ENCODE assay signal across 8 mouse cellular contexts in genomic region chr6:3399340-3400068, GRCm38 (mm10). TPM values are rescaled to one million over a fixed set of nuclear protein-coding genes. Genes with fewer than 3 reads are reported as not detected.
DNase-seq lines count a peak whose midpoint lies in the region; ATAC-seq and TF ChIP-seq lines count a peak whose summit lies in the region.
"Not testable (repeated sequence)": the region's sequence is repeated elsewhere in the genome, so short reads cannot be mapped to it uniquely, and the experiment has no call there.

Gene Samd9l (minus strand): TSS chr6:3399572.

- peak; percentile 75 for TF ChIP-seq EP300 in CH12.LX (IDR thresholded peaks at IDR 0.05; ENCODE audit: low read length)
- TF ChIP-seq EP300 in liver, embryonic 14.5 days (IDR thresholded peaks at IDR 0.05; ENCODE audit: low read depth), result not testable (repeated sequence)

- H3K27ac ChIP-seq in CH12.LX (ENCODE audit: insufficient read depth, low read depth); liver, embryonic 14.5 days: not testable (repeated sequence)
- H3K27ac ChIP-seq in stomach, embryonic 16.5 days (ENCODE audit: low read length), result peak within 1 kb of the TSS; percentile 64; the same call in 1 of the 2 replicates

- dilution Hi-C loops in CH12.LX (cut with MboI; ENCODE audit: extremely low pct_ligation_motif_present, extremely low pct_unique_long_range_greater_than_20kb, low sequenced_read_pairs), result not testable (repeated sequence)

- peak; percentile 29 to 68; a peak in 3 of 4 replicates for TF ChIP-seq CTCF in CH12.LX (conservative IDR thresholded peaks at IDR 0.05 in 1 of 2, IDR thresholded peaks at IDR 0.05 in 1 of 2; ENCODE audit: low read depth in 2 of 2, low read length in 2 of 2)
- not testable (repeated sequence) for TF ChIP-seq CTCF in brain, embryonic 14.5 days (IDR thresholded peaks at IDR 0.05; ENCODE audit: borderline replicate concordance, extremely low read depth, insufficient read depth, insufficient read length)
- TF ChIP-seq CTCF in liver, embryonic 14.5 days (IDR thresholded peaks at IDR 0.05; ENCODE audit: low read depth), result peak; percentile 17; the same call in 1 of the 2 replicates

- peak within 1 kb of the TSS; percentile 56; the same call in 1 of the 2 replicates for H3K4me2 ChIP-seq in CH12.LX (ENCODE audit: insufficient read depth, low read depth, poor library complexity, severe bottlenecking)
- peak within 1 kb of the TSS; percentile 45 for H3K4me2 ChIP-seq in liver, embryonic 14.5 days (ENCODE audit: low read depth)
- H3K4me2 ChIP-seq in stomach, embryonic 16.5 days (ENCODE audit: low read depth, low read length), result peak within 1 kb of the TSS; percentile 53

- 15% methylated on average over 4 of the region's 4 CpGs for WGBS in liver, embryonic 14.5 days (ENCODE audit: insufficient replicate concordance)
- 25% methylated on average over 4 of the region's 4 CpGs for WGBS in stomach, embryonic 16.5 days

- peak; percentile 87 for ATAC-seq in frontal cortex, adult (ENCODE audit: low TSS enrichment)
- ATAC-seq in liver, embryonic 14.5 days (ENCODE audit: insufficient read depth), result 0 out of 2 replicates have a peak, but pooled peaks have one; percentile 31
- peak; percentile 75 for ATAC-seq in stomach, embryonic 16.5 days (ENCODE audit: insufficient read depth, low FRiP score)

- H3K9me3 ChIP-seq in CH12.LX (replicated peaks; ENCODE audit: low read length); liver, embryonic 14.5 days (ENCODE audit: control insufficient read depth, low read length); stomach, embryonic 16.5 days (replicated peaks; ENCODE audit: control insufficient read depth, low read length): not testable (repeated sequence)

- not testable (repeated sequence) for H3K9ac ChIP-seq in CH12.LX (ENCODE audit: insufficient read depth, low read depth)
- H3K9ac ChIP-seq in liver, embryonic 14.5 days (replicated peaks), result 0 out of 2 replicates have a peak within 1 kb of the TSS, but pooled peaks have one; percentile 18
- H3K9ac ChIP-seq in stomach, embryonic 16.5 days (ENCODE audit: low read length), result peak within 1 kb of the TSS; percentile 65

- H3K79me2 ChIP-seq in CH12.LX (replicated peaks; ENCODE audit: control insufficient read depth, extremely low read depth, insufficient read depth, poor library complexity, severe bottlenecking), result not testable (repeated sequence)

- peak; percentile 66 for TF ChIP-seq RAD21 in CH12.LX (IDR thresholded peaks at IDR 0.05; ENCODE audit: low read depth, low read length)

- peaks cover 0 to 14% of the 10 kb centered on the region in 2 experiments; a peak in 2 of 4 replicates for H3K4me1 ChIP-seq in CH12.LX (ENCODE audit: control insufficient read depth in 1 of 2, insufficient read depth in 2 of 2)
- not testable (repeated sequence) for H3K4me1 ChIP-seq in liver, embryonic 14.5 days (replicated peaks; ENCODE audit: control insufficient read depth in 2 of 2, insufficient read depth in 2 of 2, low read length in 1 of 2); stomach, embryonic 16.5 days (ENCODE audit: control insufficient read depth, insufficient read depth, low read length)

- not testable (repeated sequence) for H3K27me3 ChIP-seq in CH12.LX (replicated peaks); liver, embryonic 14.5 days (ENCODE audit: control insufficient read depth, insufficient read depth, low read length); stomach, embryonic 16.5 days (ENCODE audit: control insufficient read depth, insufficient read depth, low read length)

- not testable (repeated sequence) for H3K36me3 ChIP-seq in CH12.LX (replicated peaks in 1 of 2; ENCODE audit: control insufficient read depth in 1 of 2, insufficient read depth in 1 of 2, low read length in 1 of 2); liver, embryonic 14.5 days (replicated peaks; ENCODE audit: control insufficient read depth, insufficient read depth, low read depth); stomach, embryonic 16.5 days (ENCODE audit: control insufficient read depth, insufficient read depth, low read length)

- H3K4me3 ChIP-seq in CH12.LX (replicated peaks in 1 of 3; ENCODE audit: low read depth in 2 of 3, low read length in 2 of 3, poor library complexity in 1 of 3), result peak within 1 kb of the TSS; percentile 38 to 50 (median 41)
- peak within 1 kb of the TSS; percentile 28 to 46; a peak in 3 of 4 replicates for H3K4me3 ChIP-seq in liver, embryonic 14.5 days (ENCODE audit: insufficient read depth in 1 of 2, low read depth in 2 of 2, low read length in 2 of 2)
- H3K4me3 ChIP-seq in stomach, embryonic 16.5 days (replicated peaks; ENCODE audit: low read length), result peak within 1 kb of the TSS; percentile 43

- in situ Hi-C loops in CH12.LX (cut with MboI; ENCODE audit: low pct_ligation_motif_present, low pct_unique_long_range_greater_than_20kb, low sequenced_read_pairs), result not testable (repeated sequence)

- not testable (repeated sequence) for TF ChIP-seq POLR2A in CH12.LX (IDR thresholded peaks at IDR 0.05; ENCODE audit: low read depth, low read length); brain, embryonic 14.5 days (IDR thresholded peaks at IDR 0.05; ENCODE audit: borderline replicate concordance, extremely low read depth, insufficient read depth, insufficient read length, poor library complexity, severe bottlenecking)

- peak; percentile 76 for DNase-seq in CH12.LX (ENCODE audit: extremely low read depth)
- DNase-seq in brain, embryonic 14.5 days (ENCODE audit: low read depth), result peak; percentile 20
- DNase-seq in heart, postnatal 4 days, result peak; percentile 80
- DNase-seq in layer of hippocampus, adult 11-12 months (ENCODE audit: low spot score), result peak; percentile 71
- DNase-seq in liver, embryonic 14.5 days (ENCODE audit: low read depth in 3 of 3, low spot score in 3 of 3), result peak; percentile 22 to 44 (median 27)
- peak; percentile 12 for DNase-seq in neural tube, embryonic 10.5 days (ENCODE audit: extremely low spot score, low spot score)

TF ChIP-seq in CH12.LX, 34 proteins besides CTCF, POLR2A, EP300 and RAD21:
- TF ChIP-seq ETS1 (conservative IDR thresholded peaks at IDR 0.05; ENCODE audit: low read depth, low read length) (peak; percentile 24; the same call in 1 of the 2 replicates), BHLHE40 (IDR thresholded peaks at IDR 0.05; ENCODE audit: low read depth, low read length) (0 out of 2 replicates have a peak, but pooled peaks have one; percentile 28), MAFK (IDR thresholded peaks at IDR 0.05; ENCODE audit: insufficient replicate concordance, low read length) (0 out of 2 replicates have a peak, but pooled peaks have one; percentile 30), ELF1 (IDR thresholded peaks at IDR 0.05; ENCODE audit: low read depth, low read length) (peak; percentile 74), JUN (IDR thresholded peaks at IDR 0.05; ENCODE audit: insufficient read depth, low read depth, low read length) (0 out of 2 replicates have a peak, but pooled peaks have one; percentile 15), TBP (conservative IDR thresholded peaks at IDR 0.05; ENCODE audit: low read depth, low read length) (peak; percentile 59; the same call in 1 of the 2 replicates), MEF2A (IDR thresholded peaks at IDR 0.05; ENCODE audit: borderline replicate concordance, low read depth, low read length) (peak; percentile 46; the same call in 1 of the 2 replicates), TCF12 (IDR thresholded peaks at IDR 0.05; ENCODE audit: low read depth, low read length) (peak; percentile 33; the same call in 1 of the 2 replicates), SMC3 (IDR thresholded peaks at IDR 0.05; ENCODE audit: low read depth, low read length) (peak; percentile 65), MYC (IDR thresholded peaks at IDR 0.05; ENCODE audit: low read depth, low read length) (0 out of 2 replicates have a peak, but pooled peaks have one; percentile 49), IRF4 (IDR thresholded peaks at IDR 0.05; ENCODE audit: low read depth, low read length) (peak; percentile 90), JUND (conservative IDR thresholded peaks at IDR 0.05; ENCODE audit: low read depth, low read length) (0 out of 2 replicates have a peak, but pooled peaks have one; percentile 41), ZNF384 (IDR thresholded peaks at IDR 0.05; ENCODE audit: low read depth, low read length) (peak; percentile 95), HCFC1 (IDR thresholded peaks at IDR 0.05; ENCODE audit: low read depth, low read length) (peak; percentile 33; the same call in 1 of the 2 replicates), RCOR1 (conservative IDR thresholded peaks at IDR 0.05; ENCODE audit: low read depth, low read length) (0 out of 2 replicates have a peak, but pooled peaks have one; percentile 48), ZC3H11A (IDR thresholded peaks at IDR 0.05; ENCODE audit: low read depth, low read length) (peak; percentile 13; the same call in 1 of the 2 replicates)

RNA-seq across cellular contexts. Expression of gene Samd9l, which starts in this region (rescaled TPM):
- total RNA-seq in CH12.LX (2012; rRNA removed), result 3.7 and 4.1 TPM in 2 replicates
- 20.0 and 26.2 TPM in 2 replicates for total RNA-seq in CH12.LX (2014; rRNA removed)
- 7.5 and 8.2 TPM in 2 replicates for polyA plus RNA-seq in CH12.LX (2012; ENCODE audit: insufficient read length, low read depth)
- 0.34 and 1.5 TPM in 2 replicates for polyA plus RNA-seq in brain, embryonic 14.5 days (2012; rRNA removed)
- 10 to 100 TPM; 10.2 to 10.6 TPM for total RNA-seq in heart, postnatal 4 days (2021)
- polyA plus RNA-seq in liver, embryonic 14.5 days (2012; rRNA removed), result 0.81 and 1.5 TPM in 2 replicates
- polyA plus RNA-seq in liver, embryonic 14.5 days (2014; fragmentation: Nextera tagmentation; extraction: Ambion mirVana), result 2.7 and 3.7 TPM in 2 replicates
- polyA plus RNA-seq in stomach, embryonic 16.5 days (2015; fragmentation: Nextera tagmentation; extraction: Ambion mirVana), result 16.2 and 17.9 TPM in 2 replicates

Comparison
In these comparisons a context has a peak if more than half of its experiments do, and no peak if none do; other contexts are left out.
1. DNase-seq: peak in every context shown above with its lines; median percentile 80 in heart, postnatal 4 days; 76 in CH12.LX; 71 in layer of hippocampus, adult 11-12 months; 27 in liver, embryonic 14.5 days; 20 in brain, embryonic 14.5 days; 12 in neural tube, embryonic 10.5 days.
2. ATAC-seq: peak in every context shown above with its lines; median percentile 87 in frontal cortex, adult; 75 in stomach, embryonic 16.5 days; 31 in liver, embryonic 14.5 days.